Mouse (Mus musculus) heart, postnatal 0 days (tissue): Measurements from ENCODE around the gene Plcb1.

Experiments used
- CTCF ChIP-seq: IDR thresholded peaks from 2 replicates; pipeline ENCODE4 v1.5.1; 2016; ENCODE audit warnings: antibody characterized with exemption, control low read depth, low read depth
- EP300 ChIP-seq: IDR thresholded peaks from 2 replicates; pipeline ENCODE4 v1.6.1; 2016; ENCODE audit warnings: antibody characterized with exemption, low read depth

DNA sequence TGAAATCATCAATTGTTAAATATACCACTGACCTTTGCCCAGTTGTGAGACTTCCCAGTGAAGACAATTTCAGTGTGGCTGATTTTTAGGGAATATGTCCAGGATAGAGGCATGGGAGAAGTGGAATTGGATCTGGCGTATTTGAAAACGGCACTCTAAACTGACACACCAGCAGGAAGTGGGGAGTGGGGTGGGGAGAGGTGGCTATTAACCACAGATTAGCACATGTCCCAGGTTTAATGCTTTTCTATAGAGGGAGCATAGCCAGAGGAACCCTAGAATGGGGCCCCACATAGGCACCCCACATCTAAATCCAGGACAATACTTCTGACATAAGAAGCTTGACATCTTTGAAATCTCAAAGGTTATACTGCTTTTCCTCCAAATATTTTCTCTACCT is 699.4 kb downstream of the Plcb1 start:
- TF ChIP-seq CTCF (no peak), EP300 (no peak)
